Mouse (Mus musculus): ENCODE data around the gene Slc25a25. TPM values are rescaled to one million over a fixed set of nuclear protein-coding genes. Genes with fewer than 3 reads are reported as not detected.
"Not testable (repeated sequence)": the region's sequence is repeated elsewhere in the genome, so short reads cannot be mapped to it uniquely, and the experiment has no call there.

Gene Slc25a25
- polyA plus RNA-seq, 1 experiment from 2014 or later: 17.8 TPM

GRCm38 (mm10) chr2:32490730-32491129 is 39.5 kb upstream of the Slc25a25 start:
- not testable (repeated sequence) for H3K4me1 ChIP-seq (replicated peaks; ENCODE audit: control insufficient read depth, insufficient read depth, low read length); ATAC-seq (replicated peaks; ENCODE audit: low FRiP score, low TSS enrichment, low read depth); H3K9me3 ChIP-seq (ENCODE audit: control insufficient read depth, low read length); H3K4me3 ChIP-seq (ENCODE audit: low read depth, low read length); H3K36me3 ChIP-seq (ENCODE audit: control insufficient read depth, insufficient read depth, low read length); H3K9ac ChIP-seq (ENCODE audit: low read length); DNase-seq (ENCODE audit: low spot score); H3K4me2 ChIP-seq (ENCODE audit: low read length); H3K27me3 ChIP-seq (replicated peaks; ENCODE audit: control insufficient read depth, insufficient read depth, low read length); H3K27ac ChIP-seq (ENCODE audit: low read depth)

GRCm38 (mm10) chr2:32488679-32489078 is 37.4 kb upstream of the Slc25a25 start:
- Histone ChIP-seq H3K36me3 (ENCODE audit: control insufficient read depth, insufficient read depth, low read length) (no peaks in the 10 kb centered on the region), H3K9me3 (ENCODE audit: control insufficient read depth, low read length) (no peaks in the 10 kb centered on the region), H3K4me3 (ENCODE audit: low read depth, low read length) (no peak overlapping the region), H3K27me3 (replicated peaks; ENCODE audit: control insufficient read depth, insufficient read depth, low read length) (no peaks in the 10 kb centered on the region), H3K27ac (ENCODE audit: low read depth) (no peak overlapping the region), H3K4me1 (replicated peaks; ENCODE audit: control insufficient read depth, insufficient read depth, low read length) (no peaks in the 10 kb centered on the region), H3K4me2 (ENCODE audit: low read length) (no peak overlapping the region), H3K9ac (ENCODE audit: low read length) (no peak overlapping the region)
- DNase-seq (ENCODE audit: low spot score) (peak; percentile 86), ATAC-seq (replicated peaks; ENCODE audit: low FRiP score, low TSS enrichment, low read depth) (0 out of 2 replicates have a peak, but pooled peaks have one; percentile 48)
- 2% methylated on average over 5 of the region's 5 CpGs for WGBS

GRCm38 (mm10) chr2:32487124-32487623 is 35.9 kb upstream of the Slc25a25 start:
- DNase-seq (ENCODE audit: low spot score) (peak; percentile 98), ATAC-seq (replicated peaks; ENCODE audit: low FRiP score, low TSS enrichment, low read depth) (peak; percentile 67)
- Histone ChIP-seq H3K9me3 (ENCODE audit: control insufficient read depth, low read length) (no peaks in the 10 kb centered on the region), H3K27ac (ENCODE audit: low read depth) (no peak overlapping the region), H3K9ac (ENCODE audit: low read length) (no peak overlapping the region), H3K4me1 (replicated peaks; ENCODE audit: control insufficient read depth, insufficient read depth, low read length) (no peaks in the 10 kb centered on the region), H3K36me3 (ENCODE audit: control insufficient read depth, insufficient read depth, low read length) (no peaks in the 10 kb centered on the region), H3K4me3 (ENCODE audit: low read depth, low read length) (no peak overlapping the region), H3K4me2 (ENCODE audit: low read length) (no peak overlapping the region), H3K27me3 (replicated peaks; ENCODE audit: control insufficient read depth, insufficient read depth, low read length) (no peaks in the 10 kb centered on the region)
- 11% methylated on average over 6 of the region's 6 CpGs for WGBS

- Histone ChIP-seq H3K27ac (ENCODE audit: low read depth) (no peak overlapping the region), H3K9me3 (ENCODE audit: control insufficient read depth, low read length) (no peaks in the 10 kb centered on the region), H3K4me3 (ENCODE audit: low read depth, low read length) (no peak overlapping the region), H3K9ac (ENCODE audit: low read length) (no peak overlapping the region), H3K4me1 (replicated peaks; ENCODE audit: control insufficient read depth, insufficient read depth, low read length) (no peaks in the 10 kb centered on the region), H3K36me3 (ENCODE audit: control insufficient read depth, insufficient read depth, low read length) (no peaks in the 10 kb centered on the region), H3K27me3 (replicated peaks; ENCODE audit: control insufficient read depth, insufficient read depth, low read length) (no peaks in the 10 kb centered on the region), H3K4me2 (ENCODE audit: low read length) (no peak overlapping the region)
- 92% methylated on average over 9 of the region's 9 CpGs for WGBS
- ATAC-seq (replicated peaks; ENCODE audit: low FRiP score, low TSS enrichment, low read depth) (no peak), DNase-seq (ENCODE audit: low spot score) (no peak)
Observed at GRCm38 (mm10) chr2:32486155-32486554, 34.9 kb upstream of the Slc25a25 start.

- Histone ChIP-seq H3K4me2 (ENCODE audit: low read length) (no peak overlapping the region), H3K27me3 (replicated peaks; ENCODE audit: control insufficient read depth, insufficient read depth, low read length) (no peaks in the 10 kb centered on the region), H3K4me1 (replicated peaks; ENCODE audit: control insufficient read depth, insufficient read depth, low read length) (no peaks in the 10 kb centered on the region), H3K4me3 (ENCODE audit: low read depth, low read length) (no peak overlapping the region), H3K27ac (ENCODE audit: low read depth) (no peak overlapping the region), H3K36me3 (ENCODE audit: control insufficient read depth, insufficient read depth, low read length) (no peaks in the 10 kb centered on the region), H3K9me3 (ENCODE audit: control insufficient read depth, low read length) (no peaks in the 10 kb centered on the region), H3K9ac (ENCODE audit: low read length) (no peak overlapping the region)
- ATAC-seq (replicated peaks; ENCODE audit: low FRiP score, low TSS enrichment, low read depth): no peak
- WGBS: 86% methylated on average over 4 of the region's 4 CpGs
- no peak for DNase-seq (ENCODE audit: low spot score)
Observed at GRCm38 (mm10) chr2:32485751-32486150, 34.5 kb upstream of the Slc25a25 start.

GRCm38 (mm10) chr2:32484933-32485332 is 33.7 kb upstream of the Slc25a25 start:
- Histone ChIP-seq H3K9ac (ENCODE audit: low read length) (no peak overlapping the region), H3K36me3 (ENCODE audit: control insufficient read depth, insufficient read depth, low read length) (no peaks in the 10 kb centered on the region), H3K27me3 (replicated peaks; ENCODE audit: control insufficient read depth, insufficient read depth, low read length) (no peaks in the 10 kb centered on the region), H3K4me1 (replicated peaks; ENCODE audit: control insufficient read depth, insufficient read depth, low read length) (no peaks in the 10 kb centered on the region), H3K4me2 (ENCODE audit: low read length) (no peak overlapping the region), H3K9me3 (ENCODE audit: control insufficient read depth, low read length) (no peaks in the 10 kb centered on the region), H3K27ac (ENCODE audit: low read depth) (no peak overlapping the region), H3K4me3 (ENCODE audit: low read depth, low read length) (no peak overlapping the region)
- no peak for DNase-seq (ENCODE audit: low spot score)
- 81% methylated on average over 6 of the region's 6 CpGs for WGBS
- ATAC-seq (replicated peaks; ENCODE audit: low FRiP score, low TSS enrichment, low read depth): no peak

- Histone ChIP-seq H3K4me3 (ENCODE audit: low read depth, low read length) (no peak overlapping the region), H3K4me2 (ENCODE audit: low read length) (no peak overlapping the region), H3K36me3 (ENCODE audit: control insufficient read depth, insufficient read depth, low read length) (no peaks in the 10 kb centered on the region), H3K27ac (ENCODE audit: low read depth) (no peak overlapping the region), H3K4me1 (replicated peaks; ENCODE audit: control insufficient read depth, insufficient read depth, low read length) (no peaks in the 10 kb centered on the region), H3K9me3 (ENCODE audit: control insufficient read depth, low read length) (peaks cover 4% of the 10 kb centered on the region; the same call in 1 of the 2 replicates), H3K27me3 (replicated peaks; ENCODE audit: control insufficient read depth, insufficient read depth, low read length) (no peaks in the 10 kb centered on the region), H3K9ac (ENCODE audit: low read length) (no peak overlapping the region)
- DNase-seq (ENCODE audit: low spot score): no peak
- 77% methylated on average over 9 of the region's 9 CpGs for WGBS
- no peak for ATAC-seq (replicated peaks; ENCODE audit: low FRiP score, low TSS enrichment, low read depth)
Observed at GRCm38 (mm10) chr2:32483179-32483875, 32.1 kb upstream of the Slc25a25 start.

GRCm38 (mm10) chr2:32482351-32482750 is 31.1 kb upstream of the Slc25a25 start:
- Histone ChIP-seq H3K4me2 (ENCODE audit: low read length) (no peak overlapping the region), H3K9ac (ENCODE audit: low read length) (no peak overlapping the region), H3K27ac (ENCODE audit: low read depth) (no peak overlapping the region), H3K4me3 (ENCODE audit: low read depth, low read length) (no peak overlapping the region), H3K27me3 (replicated peaks; ENCODE audit: control insufficient read depth, insufficient read depth, low read length) (no peaks in the 10 kb centered on the region), H3K9me3 (ENCODE audit: control insufficient read depth, low read length) (peaks cover 9% of the 10 kb centered on the region; the same call in 1 of the 2 replicates), H3K4me1 (replicated peaks; ENCODE audit: control insufficient read depth, insufficient read depth, low read length) (no peaks in the 10 kb centered on the region), H3K36me3 (ENCODE audit: control insufficient read depth, insufficient read depth, low read length) (no peaks in the 10 kb centered on the region)
- no peak for DNase-seq (ENCODE audit: low spot score)
- 92% methylated on average over 8 of the region's 8 CpGs for WGBS
- no peak for ATAC-seq (replicated peaks; ENCODE audit: low FRiP score, low TSS enrichment, low read depth)

GRCm38 (mm10) chr2:32475361-32475760 is 24.1 kb upstream of the Slc25a25 start:
- not testable (repeated sequence) for H3K4me1 ChIP-seq (replicated peaks; ENCODE audit: control insufficient read depth, insufficient read depth, low read length); H3K27ac ChIP-seq (ENCODE audit: low read depth); H3K4me2 ChIP-seq (ENCODE audit: low read length); H3K9ac ChIP-seq (ENCODE audit: low read length); H3K4me3 ChIP-seq (ENCODE audit: low read depth, low read length); ATAC-seq (replicated peaks; ENCODE audit: low FRiP score, low TSS enrichment, low read depth); H3K27me3 ChIP-seq (replicated peaks; ENCODE audit: control insufficient read depth, insufficient read depth, low read length); H3K36me3 ChIP-seq (ENCODE audit: control insufficient read depth, insufficient read depth, low read length); H3K9me3 ChIP-seq (ENCODE audit: control insufficient read depth, low read length); DNase-seq (ENCODE audit: low spot score)
- 87% methylated on average over 4 of the region's 9 CpGs for WGBS
